In genomic region chr11:35673050-35673449, GRCm38 (mm10) we compare ENCODE assay signal across 12 mouse cellular contexts.
A peak's percentile ranks its signal among the peaks of the same experiment; 100 is the strongest.
DNase-seq lines count a peak whose midpoint lies in the region; ATAC-seq lines count a peak whose summit lies in the region.
"Had no signal": no experiment of that assay in that cellular context is flagged by ENCODE, and none has a peak within 500 bp of the region (broad histone marks: within the 10 kb centered on the region; RNA-seq: fewer than 3 reads in every experiment).

No protein-coding gene starts in this region.

- H3K4me3 ChIP-seq in hindbrain, embryonic 13.5 days = no peak overlapping the region
- no peak overlapping the region for H3K4me3 ChIP-seq in hindbrain, embryonic 10.5 days
- H3K4me3 ChIP-seq in neural tube, embryonic 13.5 days = no peak overlapping the region
- no peak overlapping the region for H3K4me3 ChIP-seq in neural tube, embryonic 15.5 days (replicated peaks)
- H3K4me3 ChIP-seq in hindbrain, embryonic 14.5 days (replicated peaks; ENCODE audit: low read length) = no peak overlapping the region
- H3K4me3 ChIP-seq: erythroblast, embryonic 14.5 days; heart, embryonic 15.5 days; liver, embryonic 12.5 days had no signal

- peaks cover 4% of the 10 kb centered on the region; the same call in 1 of the 2 replicates for H3K36me3 ChIP-seq in hindbrain, embryonic 13.5 days
- H3K36me3 ChIP-seq in hindbrain, embryonic 10.5 days = peaks cover 57% of the 10 kb centered on the region
- H3K36me3 ChIP-seq in neural tube, embryonic 13.5 days = 0 out of 2 replicates have a peak, but pooled peaks cover 6% of the 10 kb centered on the region
- no peaks in the 10 kb centered on the region for H3K36me3 ChIP-seq in neural tube, embryonic 15.5 days
- H3K36me3 ChIP-seq in hindbrain, embryonic 14.5 days (replicated peaks; ENCODE audit: control insufficient read depth, insufficient read depth) = no peaks in the 10 kb centered on the region
- H3K36me3 ChIP-seq: heart, embryonic 15.5 days; liver, embryonic 12.5 days had no signal

- no peak for DNase-seq in hindbrain, embryonic 10.5 days (ENCODE audit: low spot score)
- peak; percentile 50 for DNase-seq in hindbrain, embryonic 14.5 days (ENCODE audit: low spot score)
- DNase-seq in kidney, postnatal 14 days = peak; percentile 30
- no peak for DNase-seq in embryo, embryonic 10.5 days (ENCODE audit: low spot score)
- DNase-seq: adrenal gland, postnatal 36 days had no signal

- H3K27ac ChIP-seq in hindbrain, embryonic 13.5 days = no peak overlapping the region
- no peak overlapping the region for H3K27ac ChIP-seq in hindbrain, embryonic 10.5 days
- H3K27ac ChIP-seq in neural tube, embryonic 13.5 days (replicated peaks) = no peak overlapping the region
- H3K27ac ChIP-seq in neural tube, embryonic 15.5 days (replicated peaks) = no peak overlapping the region
- no peak overlapping the region for H3K27ac ChIP-seq in hindbrain, embryonic 14.5 days
- H3K27ac ChIP-seq: heart, embryonic 15.5 days; liver, embryonic 12.5 days had no signal

- H3K9ac ChIP-seq in hindbrain, embryonic 13.5 days = no peak overlapping the region
- no peak overlapping the region for H3K9ac ChIP-seq in neural tube, embryonic 13.5 days
- H3K9ac ChIP-seq in neural tube, embryonic 15.5 days (replicated peaks) = no peak overlapping the region
- H3K9ac ChIP-seq in hindbrain, embryonic 14.5 days = no peak overlapping the region
- H3K9ac ChIP-seq: heart, embryonic 15.5 days; liver, embryonic 12.5 days had no signal

- H3K4me1 ChIP-seq in hindbrain, embryonic 13.5 days (replicated peaks) = peaks cover 12% of the 10 kb centered on the region
- no peaks in the 10 kb centered on the region for H3K4me1 ChIP-seq in hindbrain, embryonic 10.5 days (replicated peaks)
- H3K4me1 ChIP-seq in neural tube, embryonic 13.5 days (replicated peaks) = 0 out of 2 replicates have a peak, but pooled peaks cover 12% of the 10 kb centered on the region
- H3K4me1 ChIP-seq in neural tube, embryonic 15.5 days = peaks cover 6% of the 10 kb centered on the region
- H3K4me1 ChIP-seq in hindbrain, embryonic 14.5 days (replicated peaks; ENCODE audit: control insufficient read depth, insufficient read depth, low read length) = no peaks in the 10 kb centered on the region
- H3K4me1 ChIP-seq: heart, embryonic 15.5 days; liver, embryonic 12.5 days had no signal

- H3K4me2 ChIP-seq in hindbrain, embryonic 13.5 days = no peak overlapping the region
- no peak overlapping the region for H3K4me2 ChIP-seq in neural tube, embryonic 13.5 days
- H3K4me2 ChIP-seq in neural tube, embryonic 15.5 days = no peak overlapping the region
- no peak overlapping the region for H3K4me2 ChIP-seq in hindbrain, embryonic 14.5 days (replicated peaks)
- H3K4me2 ChIP-seq: heart, embryonic 15.5 days; liver, embryonic 12.5 days had no signal

- no peaks in the 10 kb centered on the region; the same call in 1 of the 2 replicates for H3K9me3 ChIP-seq in hindbrain, embryonic 13.5 days
- no peaks in the 10 kb centered on the region for H3K9me3 ChIP-seq in hindbrain, embryonic 10.5 days
- no peaks in the 10 kb centered on the region for H3K9me3 ChIP-seq in neural tube, embryonic 13.5 days
- H3K9me3 ChIP-seq in neural tube, embryonic 15.5 days (replicated peaks) = no peaks in the 10 kb centered on the region
- no peaks in the 10 kb centered on the region for H3K9me3 ChIP-seq in hindbrain, embryonic 14.5 days (ENCODE audit: control insufficient read depth, low read length)
- H3K9me3 ChIP-seq: heart, embryonic 15.5 days; liver, embryonic 12.5 days had no signal

- 60% methylated on average over 7 of the region's 7 CpGs for WGBS in hindbrain, embryonic 13.5 days
- WGBS in hindbrain, embryonic 10.5 days = 90% methylated on average over 7 of the region's 7 CpGs
- WGBS in neural tube, embryonic 13.5 days = 65% methylated on average over 7 of the region's 7 CpGs
- WGBS in neural tube, embryonic 15.5 days = 63% methylated on average over 7 of the region's 7 CpGs
- WGBS in hindbrain, embryonic 14.5 days = 62% methylated on average over 7 of the region's 7 CpGs

- peak; percentile 61 for ATAC-seq in hindbrain, embryonic 13.5 days (ENCODE audit: low FRiP score)
- 0 out of 2 replicates have a peak, but pooled peaks have one; percentile 21 for ATAC-seq in neural tube, embryonic 13.5 days (ENCODE audit: low read depth)
- ATAC-seq in neural tube, embryonic 15.5 days (ENCODE audit: low FRiP score) = no peak
- ATAC-seq in hindbrain, embryonic 14.5 days (ENCODE audit: low FRiP score) = peak; percentile 61; the same call in 1 of the 2 replicates
- ATAC-seq: inflammation-experienced regulatory T-cells, adult 6 months; liver, embryonic 12.5 days had no signal

- H3K27me3 ChIP-seq in hindbrain, embryonic 13.5 days = 0 out of 2 replicates have a peak, but pooled peaks cover 3% of the 10 kb centered on the region
- H3K27me3 ChIP-seq in hindbrain, embryonic 10.5 days (ENCODE audit: insufficient read depth, poor library complexity, severe bottlenecking) = peaks cover 8% of the 10 kb centered on the region
- H3K27me3 ChIP-seq in neural tube, embryonic 13.5 days = no peaks in the 10 kb centered on the region
- H3K27me3 ChIP-seq in neural tube, embryonic 15.5 days (replicated peaks) = no peaks in the 10 kb centered on the region
- no peaks in the 10 kb centered on the region for H3K27me3 ChIP-seq in hindbrain, embryonic 14.5 days (ENCODE audit: control insufficient read depth, insufficient read depth, low read length)
- H3K27me3 ChIP-seq: heart, embryonic 15.5 days; liver, embryonic 12.5 days had no signal

Comparison
In these comparisons a context has a peak if more than half of its experiments do, and no peak if none do; other contexts are left out.
1. DNase-seq: peak in hindbrain, embryonic 14.5 days (single experiment) and kidney, postnatal 14 days (single experiment); none in hindbrain, embryonic 10.5 days (single experiment) and embryo, embryonic 10.5 days (single experiment).